Mouse (Mus musculus): ENCODE data around the gene Abca8a. TPM values are rescaled to one million over a fixed set of nuclear protein-coding genes. Genes with fewer than 3 reads are reported as not detected.

Gene Abca8a
- polyA plus RNA-seq (2014; fragmentation: Nextera tagmentation; extraction: Ambion mirVana): not detected in 2 replicates

GRCm38 (mm10) chr11:110095858-110096257 lies at the start of gene Abca8a:
TSS of gene Abca8a (minus strand) at chr11:110095978.
- no peak for DNase-seq (ENCODE audit: low spot score)
- no peak for ATAC-seq (replicated peaks; ENCODE audit: low FRiP score)
- Histone ChIP-seq H3K9ac (ENCODE audit: low read length) (no peak within 1 kb of the TSS), H3K4me2 (ENCODE audit: low read depth, low read length, severe bottlenecking) (no peak within 1 kb of the TSS), H3K4me1 (replicated peaks; ENCODE audit: control insufficient read depth, insufficient read depth, low read length) (no peaks in the 10 kb centered on the region), H3K9me3 (ENCODE audit: control insufficient read depth, low read length) (no peaks in the 10 kb centered on the region), H3K36me3 (ENCODE audit: control insufficient read depth, insufficient read depth, low read length) (no peaks in the 10 kb centered on the region), H3K27ac (ENCODE audit: low read depth, low read length) (no peak within 1 kb of the TSS), H3K4me3 (ENCODE audit: low read depth, low read length) (no peak within 1 kb of the TSS), H3K27me3 (ENCODE audit: control insufficient read depth, insufficient read depth, low read length) (no peaks in the 10 kb centered on the region)
- WGBS: 87% methylated on average over 5 of the region's 5 CpGs

- Histone ChIP-seq H3K9me3 (ENCODE audit: control insufficient read depth, low read length) (no peaks in the 10 kb centered on the region), H3K27me3 (ENCODE audit: control insufficient read depth, insufficient read depth, low read length) (no peaks in the 10 kb centered on the region), H3K4me3 (ENCODE audit: low read depth, low read length) (no peak overlapping the region), H3K27ac (ENCODE audit: low read depth, low read length) (no peak overlapping the region), H3K9ac (ENCODE audit: low read length) (no peak overlapping the region), H3K4me1 (replicated peaks; ENCODE audit: control insufficient read depth, insufficient read depth, low read length) (no peaks in the 10 kb centered on the region), H3K36me3 (ENCODE audit: control insufficient read depth, insufficient read depth, low read length) (no peaks in the 10 kb centered on the region), H3K4me2 (ENCODE audit: low read depth, low read length, severe bottlenecking) (no peak overlapping the region)
- WGBS: 93% methylated on average over 11 of the region's 11 CpGs
- ATAC-seq (replicated peaks; ENCODE audit: low FRiP score): no peak
- DNase-seq (ENCODE audit: low spot score): no peak
Measured at GRCm38 (mm10) chr11:110145421-110145820, 49.6 kb upstream of the Abca8a start.

DNA sequence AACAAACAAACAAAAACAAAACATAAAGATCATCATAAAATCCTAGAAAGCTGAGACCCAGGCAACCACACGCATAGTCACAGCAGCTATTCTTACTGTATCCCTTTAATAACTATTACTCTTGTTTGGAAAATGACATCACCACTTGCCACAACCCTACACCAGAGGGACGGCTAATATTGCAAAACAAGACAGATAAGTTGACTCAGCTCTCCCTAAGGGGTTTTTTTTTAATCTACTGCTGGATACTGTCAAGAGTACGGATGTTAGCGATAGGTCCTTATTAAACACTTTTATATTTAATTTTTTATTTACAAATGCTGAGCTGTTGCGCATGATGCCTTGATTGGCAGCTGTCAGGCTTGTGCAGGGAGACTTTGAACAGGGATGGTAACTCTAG lies 35.0 kb upstream of the Abca8a start:
- Histone ChIP-seq H3K4me2 (ENCODE audit: low read depth, low read length, severe bottlenecking) (no peak overlapping the region), H3K36me3 (ENCODE audit: control insufficient read depth, insufficient read depth, low read length) (no peaks in the 10 kb centered on the region), H3K4me3 (ENCODE audit: low read depth, low read length) (no peak overlapping the region), H3K27ac (ENCODE audit: low read depth, low read length) (no peak overlapping the region), H3K27me3 (ENCODE audit: control insufficient read depth, insufficient read depth, low read length) (no peaks in the 10 kb centered on the region), H3K9me3 (ENCODE audit: control insufficient read depth, low read length) (no peaks in the 10 kb centered on the region), H3K9ac (ENCODE audit: low read length) (no peak overlapping the region), H3K4me1 (replicated peaks; ENCODE audit: control insufficient read depth, insufficient read depth, low read length) (no peaks in the 10 kb centered on the region)
- no peak for DNase-seq (ENCODE audit: low spot score)
- WGBS: 93% methylated on average over 5 of the region's 5 CpGs
- no peak for ATAC-seq (replicated peaks; ENCODE audit: low FRiP score)

DNA sequence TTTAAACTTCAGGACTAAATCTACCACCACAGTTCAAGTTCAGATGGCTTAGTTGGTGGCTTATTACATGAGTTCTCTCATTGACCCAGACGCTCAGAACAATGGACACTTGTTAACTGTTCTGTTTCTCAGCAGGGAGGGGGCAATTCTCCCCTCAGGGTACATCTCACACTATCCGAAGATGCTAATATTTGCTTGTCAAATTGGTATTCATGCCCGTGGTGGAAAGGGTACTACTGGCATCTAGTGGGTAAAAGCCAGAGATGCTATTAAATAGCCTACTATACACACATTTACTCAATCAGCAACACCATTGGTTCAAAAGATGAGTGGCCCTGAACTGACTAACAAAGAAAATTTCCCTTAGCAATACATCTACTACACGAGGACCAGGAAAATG lies 15.4 kb upstream of the Abca8a start:
- Histone ChIP-seq H3K4me1 (replicated peaks; ENCODE audit: control insufficient read depth, insufficient read depth, low read length) (no peaks in the 10 kb centered on the region), H3K27me3 (ENCODE audit: control insufficient read depth, insufficient read depth, low read length) (no peaks in the 10 kb centered on the region), H3K27ac (ENCODE audit: low read depth, low read length) (no peak overlapping the region), H3K9me3 (ENCODE audit: control insufficient read depth, low read length) (no peaks in the 10 kb centered on the region), H3K9ac (ENCODE audit: low read length) (no peak overlapping the region), H3K36me3 (ENCODE audit: control insufficient read depth, insufficient read depth, low read length) (no peaks in the 10 kb centered on the region), H3K4me3 (ENCODE audit: low read depth, low read length) (no peak overlapping the region), H3K4me2 (ENCODE audit: low read depth, low read length, severe bottlenecking) (no peak overlapping the region)
- no peak for DNase-seq (ENCODE audit: low spot score)
- ATAC-seq (replicated peaks; ENCODE audit: low FRiP score): no peak
- WGBS: 71% methylated on average over 4 of the region's 4 CpGs

DNA sequence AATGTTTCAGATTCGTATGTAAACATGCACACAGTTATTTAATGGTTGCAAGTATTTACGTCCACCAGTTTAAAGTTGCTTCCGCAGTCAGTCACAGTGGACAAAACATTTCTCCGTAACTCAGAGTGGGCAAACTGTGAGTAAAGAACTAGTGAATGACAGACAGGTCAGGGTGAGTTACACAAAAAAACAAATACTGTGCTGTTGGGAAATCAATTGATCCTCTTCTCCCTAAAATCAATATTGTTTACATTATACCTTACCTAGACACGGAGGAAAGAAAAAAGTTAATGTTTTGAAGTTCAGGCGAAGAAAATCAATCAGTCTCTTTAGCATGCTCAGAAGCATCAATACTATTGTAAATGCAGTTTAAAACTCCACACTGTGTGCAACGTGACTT lies 5.7 kb upstream of the Abca8a start:
- Histone ChIP-seq H3K9ac (ENCODE audit: low read length) (no peak overlapping the region), H3K36me3 (ENCODE audit: control insufficient read depth, insufficient read depth, low read length) (no peaks in the 10 kb centered on the region), H3K27ac (ENCODE audit: low read depth, low read length) (no peak overlapping the region), H3K4me3 (ENCODE audit: low read depth, low read length) (no peak overlapping the region), H3K4me2 (ENCODE audit: low read depth, low read length, severe bottlenecking) (no peak overlapping the region), H3K9me3 (ENCODE audit: control insufficient read depth, low read length) (no peaks in the 10 kb centered on the region), H3K27me3 (ENCODE audit: control insufficient read depth, insufficient read depth, low read length) (no peaks in the 10 kb centered on the region), H3K4me1 (replicated peaks; ENCODE audit: control insufficient read depth, insufficient read depth, low read length) (no peaks in the 10 kb centered on the region)
- 92% methylated on average over 7 of the region's 7 CpGs for WGBS
- no peak for DNase-seq (ENCODE audit: low spot score)
- ATAC-seq (replicated peaks; ENCODE audit: low FRiP score): no peak

DNA sequence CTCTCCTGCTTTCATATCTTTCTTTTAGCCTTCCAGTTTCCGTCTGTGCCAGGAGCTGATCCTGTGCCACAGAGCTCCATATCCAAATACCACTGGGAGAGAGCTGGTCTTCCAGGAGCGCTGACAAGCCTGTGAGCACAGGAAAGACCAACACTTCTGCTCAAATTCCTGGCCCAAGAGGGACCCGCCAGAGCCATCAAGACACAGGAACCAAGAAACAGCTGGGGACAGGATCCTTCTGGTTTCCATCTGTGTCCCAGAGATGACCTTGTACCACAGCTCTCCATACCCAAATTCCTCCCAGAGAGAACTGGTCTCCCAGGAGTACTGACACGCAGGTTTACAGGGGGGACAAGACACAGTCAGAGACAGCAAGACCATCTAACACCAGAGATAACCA lies 3.1 kb upstream of the Abca8a start:
- Histone ChIP-seq H3K27ac (ENCODE audit: low read depth, low read length) (no peak overlapping the region), H3K9me3 (ENCODE audit: control insufficient read depth, low read length) (no peaks in the 10 kb centered on the region), H3K4me2 (ENCODE audit: low read depth, low read length, severe bottlenecking) (no peak overlapping the region), H3K9ac (ENCODE audit: low read length) (no peak overlapping the region), H3K36me3 (ENCODE audit: control insufficient read depth, insufficient read depth, low read length) (no peaks in the 10 kb centered on the region), H3K4me1 (replicated peaks; ENCODE audit: control insufficient read depth, insufficient read depth, low read length) (no peaks in the 10 kb centered on the region), H3K4me3 (ENCODE audit: low read depth, low read length) (no peak overlapping the region), H3K27me3 (ENCODE audit: control insufficient read depth, insufficient read depth, low read length) (no peaks in the 10 kb centered on the region)
- DNase-seq (ENCODE audit: low spot score) (no peak), ATAC-seq (replicated peaks; ENCODE audit: low FRiP score) (no peak)
- 80% methylated on average over 4 of the region's 4 CpGs for WGBS

DNA sequence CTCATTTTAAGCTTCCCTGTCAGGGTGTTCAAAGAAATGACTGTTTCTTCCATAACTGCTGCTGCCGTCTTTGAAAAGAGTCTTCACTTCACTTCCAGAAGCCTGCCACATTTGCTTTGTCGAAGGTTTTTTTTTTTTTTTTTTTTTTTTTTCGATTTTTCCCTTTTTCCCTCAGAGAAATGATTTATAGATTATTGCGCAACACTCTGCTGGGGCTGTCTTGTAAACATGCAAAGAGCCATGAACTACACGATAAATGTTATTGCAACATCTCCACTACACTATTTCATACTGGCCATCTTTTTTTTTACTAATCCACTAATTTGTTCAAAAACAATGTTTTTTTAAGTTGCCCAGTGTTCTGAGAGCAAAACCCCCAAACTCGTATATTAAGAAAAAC lies 1.7 kb upstream of the Abca8a start:
- H3K27me3 ChIP-seq (ENCODE audit: control insufficient read depth, insufficient read depth, low read length): no peaks in the 10 kb centered on the region
- 87% methylated on average over 6 of the region's 6 CpGs for WGBS

GRCm38 (mm10) chr11:110094846-110095380 lies 865 bp downstream of the Abca8a start:
- no peaks in the 10 kb centered on the region for H3K36me3 ChIP-seq (ENCODE audit: control insufficient read depth, insufficient read depth, low read length)
- no peak for ATAC-seq (replicated peaks; ENCODE audit: low FRiP score)
- 77% methylated on average over 7 of the region's 7 CpGs for WGBS
- no peaks in the 10 kb centered on the region for H3K4me1 ChIP-seq (replicated peaks; ENCODE audit: control insufficient read depth, insufficient read depth, low read length)
- H3K4me2 ChIP-seq (ENCODE audit: low read depth, low read length, severe bottlenecking): no peak overlapping the region
- H3K9ac ChIP-seq (ENCODE audit: low read length): no peak overlapping the region
- no peaks in the 10 kb centered on the region for H3K9me3 ChIP-seq (ENCODE audit: control insufficient read depth, low read length)
- no peak overlapping the region for H3K27ac ChIP-seq (ENCODE audit: low read depth, low read length)
- H3K27me3 ChIP-seq (ENCODE audit: control insufficient read depth, insufficient read depth, low read length): no peaks in the 10 kb centered on the region
- no peak overlapping the region for H3K4me3 ChIP-seq (ENCODE audit: low read depth, low read length)
- no peak for DNase-seq (ENCODE audit: low spot score)

More for the DNA sequence above, 1.7 kb upstream of the Abca8a start:
- DNase-seq (ENCODE audit: low spot score): no peak
- Histone ChIP-seq H3K9ac (ENCODE audit: low read length) (no peak overlapping the region), H3K4me1 (replicated peaks; ENCODE audit: control insufficient read depth, insufficient read depth, low read length) (no peaks in the 10 kb centered on the region), H3K36me3 (ENCODE audit: control insufficient read depth, insufficient read depth, low read length) (no peaks in the 10 kb centered on the region), H3K4me2 (ENCODE audit: low read depth, low read length, severe bottlenecking) (no peak overlapping the region), H3K4me3 (ENCODE audit: low read depth, low read length) (no peak overlapping the region), H3K27ac (ENCODE audit: low read depth, low read length) (no peak overlapping the region), H3K9me3 (ENCODE audit: control insufficient read depth, low read length) (no peaks in the 10 kb centered on the region)
- no peak for ATAC-seq (replicated peaks; ENCODE audit: low FRiP score)

DNA sequence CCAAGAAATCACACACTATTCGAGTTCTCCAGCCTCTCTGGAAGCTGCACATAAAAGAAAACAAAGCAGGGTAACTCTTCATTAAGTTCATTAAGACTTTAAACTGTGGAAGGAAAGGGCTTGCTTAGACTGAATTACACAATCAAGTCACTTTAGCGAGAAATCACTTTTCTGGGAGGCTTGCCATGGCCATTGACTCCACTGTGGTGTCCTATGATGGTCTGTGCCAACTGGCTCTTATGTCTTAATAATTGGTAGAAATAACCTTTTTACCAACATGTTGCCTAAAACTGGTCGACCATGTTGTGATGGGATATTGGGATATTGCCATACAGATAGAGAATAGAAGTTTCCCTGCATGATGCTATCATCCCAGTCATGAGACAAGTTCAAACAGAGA lies 1.5 kb downstream of the Abca8a start:
- WGBS: 73% methylated on average over 3 of the region's 3 CpGs
- H3K36me3 ChIP-seq (ENCODE audit: control insufficient read depth, insufficient read depth, low read length): no peaks in the 10 kb centered on the region
- ATAC-seq (replicated peaks; ENCODE audit: low FRiP score) (no peak), DNase-seq (ENCODE audit: low spot score) (no peak)
- no peak overlapping the region for H3K4me3 ChIP-seq (ENCODE audit: low read depth, low read length)
- H3K4me2 ChIP-seq (ENCODE audit: low read depth, low read length, severe bottlenecking): no peak overlapping the region
- H3K27ac ChIP-seq (ENCODE audit: low read depth, low read length): no peak overlapping the region
- no peak overlapping the region for H3K9ac ChIP-seq (ENCODE audit: low read length)
- no peaks in the 10 kb centered on the region for H3K4me1 ChIP-seq (replicated peaks; ENCODE audit: control insufficient read depth, insufficient read depth, low read length)
- no peaks in the 10 kb centered on the region for H3K9me3 ChIP-seq (ENCODE audit: control insufficient read depth, low read length)
- no peaks in the 10 kb centered on the region for H3K27me3 ChIP-seq (ENCODE audit: control insufficient read depth, insufficient read depth, low read length)

Data from forebrain, embryonic 11.5 days (tissue).